Mouse (Mus musculus) liver, embryonic 11.5 days (tissue): ENCODE data around the gene Slc25a35. TPM values are rescaled to one million over a fixed set of nuclear protein-coding genes. Genes with fewer than 3 reads are reported as not detected.
A peak's percentile ranks its signal among the peaks of the same experiment; 100 is the strongest.
"Not testable (repeated sequence)": the region's sequence is repeated elsewhere in the genome, so short reads cannot be mapped to it uniquely, and the experiment has no call there.

Experiments used
- ATAC-seq: fragments of 200-750 bp; cut with Nextera tagmentation; replicated peaks from 2 replicates; pipeline ENCODE4 v1.8.0; 2017; ENCODE audit warnings: moderate number of reproducible peaks, mild to moderate bottlenecking, moderate TSS enrichment, moderate library complexity; ENCODE audit not compliant: low FRiP score
- DNase-seq: peaks from one replicate; pipeline ENCODE4 v3.0.0-alpha.2; 2017; ENCODE audit warnings: low spot score
- H3K27ac ChIP-seq: fragments of 300-500 bp; sonication (generic); 2 replicates; pipeline ENCODE4 v1.5.1; 2014; ENCODE audit warnings: mild to moderate bottlenecking, low read depth, low read length, control low read depth
- H3K27me3 ChIP-seq: fragments of 300-500 bp; sonication (generic); replicated peaks from 2 replicates; pipeline ENCODE4 v1.6.1; 2014; ENCODE audit warnings: low read length, mixed read lengths; ENCODE audit not compliant: control insufficient read depth, insufficient read depth
- H3K36me3 ChIP-seq: fragments of 300-500 bp; sonication (generic); 2 replicates; pipeline ENCODE4 v1.6.1; 2014; ENCODE audit warnings: mild to moderate bottlenecking, low read length, moderate library complexity, mixed read lengths; ENCODE audit not compliant: control insufficient read depth, insufficient read depth
- H3K4me1 ChIP-seq: fragments of 300-500 bp; sonication (generic); replicated peaks from 2 replicates; pipeline ENCODE4 v1.6.1; 2014; ENCODE audit warnings: low read length, mixed read lengths; ENCODE audit not compliant: control insufficient read depth, insufficient read depth
- H3K4me2 ChIP-seq: fragments of 300-500 bp; sonication (generic); 2 replicates; pipeline ENCODE4 v1.6.1; 2014; ENCODE audit warnings: mild to moderate bottlenecking, control low read depth, moderate library complexity
- H3K4me3 ChIP-seq: fragments of 300-500 bp; sonication (generic); 2 replicates; pipeline ENCODE4 v1.5.1; 2014; ENCODE audit warnings: low read depth, low read length, control low read depth
- H3K9ac ChIP-seq: fragments of 300-500 bp; sonication (generic); 2 replicates; pipeline ENCODE4 v1.6.1; 2014; ENCODE audit warnings: low read depth, low read length, control low read depth
- H3K9me3 ChIP-seq: fragments of 300-500 bp; sonication (generic); 2 replicates; pipeline ENCODE4 v1.6.1; 2016; ENCODE audit warnings: low read length, inconsistent platforms, mixed read lengths; ENCODE audit not compliant: control insufficient read depth
- WGBS: fragments of 180-500 bp; shearing (Covaris S2); extraction: QIAGEN DNeasy Blood & Tissue Kit; methylation state at CpG from one replicate; pipeline ENCODE4 v1.1.7; 2014; 5-methylcytosine and 5-hydroxymethylcytosine counted together
- polyA plus RNA-seq: library from polyadenylated mRNA; unstranded; fragments of >200 nt; fragmentation: Nextera tagmentation; extraction: Ambion mirVana; gene quantifications from 2 replicates; pipeline ENCODE4 v1.2.1, GENCODE M21; 2014

Slc25a35 gene
- polyA plus RNA-seq, 1 experiment from 2014 or later: 1.4 TPM

DNA sequence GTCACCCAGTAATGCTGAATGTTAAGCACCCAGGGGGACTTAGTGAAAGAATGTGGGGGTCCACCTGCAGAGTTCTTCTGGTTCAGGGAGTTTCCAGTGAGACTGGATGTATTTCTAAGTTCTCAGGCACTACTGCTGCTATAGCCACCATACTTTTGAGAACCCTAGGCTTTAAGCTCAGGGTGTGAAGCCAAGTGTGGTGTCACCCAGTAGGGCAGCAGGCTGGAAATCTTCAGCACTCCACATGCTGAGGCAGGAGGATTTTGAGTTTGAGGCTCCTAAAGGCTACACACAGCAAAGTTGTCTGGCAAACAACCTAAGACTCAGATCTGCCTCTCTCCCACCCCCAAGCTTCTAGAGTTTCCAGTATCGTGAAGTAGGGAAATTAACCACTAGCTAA lies 1.4 kb upstream of the Slc25a35 start:
- Histone ChIP-seq H3K4me3 (no peak overlapping the region), H3K36me3 (no peaks in the 10 kb centered on the region), H3K27me3 (no peaks in the 10 kb centered on the region), H3K9me3 (no peaks in the 10 kb centered on the region), H3K9ac (no peak overlapping the region), H3K4me2 (peak overlapping the region; percentile 98), H3K27ac (no peak overlapping the region), H3K4me1 (peaks cover 13% of the 10 kb centered on the region)
- DNase-seq (no peak), ATAC-seq (no peak)
- 46% methylated on average over 1 of the region's 1 CpGs for WGBS

DNA sequence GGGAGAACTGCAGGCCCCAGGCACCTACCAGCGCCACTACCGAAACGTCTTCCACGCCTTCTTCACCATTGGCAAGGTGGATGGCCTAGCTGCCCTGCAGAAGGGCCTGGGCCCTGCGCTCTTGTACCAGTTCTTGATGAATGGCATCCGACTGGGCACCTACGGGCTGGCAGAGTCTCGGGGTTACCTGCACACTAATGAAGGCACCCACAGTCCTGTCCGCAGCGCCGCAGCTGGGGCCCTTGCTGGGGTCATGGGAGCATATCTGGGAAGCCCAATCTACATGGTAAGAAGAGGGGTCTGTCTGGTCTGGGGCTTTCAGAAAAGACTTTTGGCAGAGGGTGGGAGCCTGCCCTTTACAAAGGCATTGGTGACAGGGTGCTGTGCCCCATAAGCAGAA lies 821 bp downstream of the Slc25a35 start:
- H3K9ac ChIP-seq: no peak overlapping the region
- H3K4me3 ChIP-seq: no peak overlapping the region
- no peaks in the 10 kb centered on the region for H3K9me3 ChIP-seq
- peaks cover 21% of the 10 kb centered on the region for H3K4me1 ChIP-seq
- WGBS: 87% methylated on average over 11 of the region's 11 CpGs
- no peak overlapping the region for H3K27ac ChIP-seq
- ATAC-seq (no peak), DNase-seq (no peak)
- H3K4me2 ChIP-seq: no peak overlapping the region
- no peaks in the 10 kb centered on the region for H3K27me3 ChIP-seq
- no peaks in the 10 kb centered on the region for H3K36me3 ChIP-seq

DNA sequence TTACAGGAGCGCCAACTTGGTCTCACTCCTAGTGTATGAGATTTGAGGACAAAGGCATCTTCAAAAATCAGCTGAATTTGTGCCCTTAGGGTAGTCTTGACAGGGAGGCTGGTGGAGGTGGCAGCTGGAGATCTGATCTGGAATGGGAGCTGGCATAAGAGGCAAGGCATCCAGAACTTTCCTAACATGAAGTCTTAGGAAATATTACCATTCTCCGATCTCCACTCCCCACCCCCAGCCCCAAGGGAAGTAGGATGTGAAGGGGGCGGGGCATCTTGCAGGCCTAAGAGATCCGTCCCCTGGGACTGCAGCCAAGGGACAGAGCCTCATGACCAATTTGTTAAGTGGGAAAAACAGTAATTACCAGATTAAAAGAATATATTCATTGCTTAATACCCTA lies 2.3 kb downstream of the Slc25a35 start:
- Histone ChIP-seq H3K9ac (no peak overlapping the region), H3K4me2 (no peak overlapping the region), H3K36me3 (no peaks in the 10 kb centered on the region), H3K9me3 (no peaks in the 10 kb centered on the region), H3K4me3 (no peak overlapping the region), H3K4me1 (peaks cover 24% of the 10 kb centered on the region), H3K27me3 (no peaks in the 10 kb centered on the region), H3K27ac (no peak overlapping the region)
- DNase-seq (no peak), ATAC-seq (no peak)
- WGBS: 72% methylated on average over 4 of the region's 4 CpGs

DNA sequence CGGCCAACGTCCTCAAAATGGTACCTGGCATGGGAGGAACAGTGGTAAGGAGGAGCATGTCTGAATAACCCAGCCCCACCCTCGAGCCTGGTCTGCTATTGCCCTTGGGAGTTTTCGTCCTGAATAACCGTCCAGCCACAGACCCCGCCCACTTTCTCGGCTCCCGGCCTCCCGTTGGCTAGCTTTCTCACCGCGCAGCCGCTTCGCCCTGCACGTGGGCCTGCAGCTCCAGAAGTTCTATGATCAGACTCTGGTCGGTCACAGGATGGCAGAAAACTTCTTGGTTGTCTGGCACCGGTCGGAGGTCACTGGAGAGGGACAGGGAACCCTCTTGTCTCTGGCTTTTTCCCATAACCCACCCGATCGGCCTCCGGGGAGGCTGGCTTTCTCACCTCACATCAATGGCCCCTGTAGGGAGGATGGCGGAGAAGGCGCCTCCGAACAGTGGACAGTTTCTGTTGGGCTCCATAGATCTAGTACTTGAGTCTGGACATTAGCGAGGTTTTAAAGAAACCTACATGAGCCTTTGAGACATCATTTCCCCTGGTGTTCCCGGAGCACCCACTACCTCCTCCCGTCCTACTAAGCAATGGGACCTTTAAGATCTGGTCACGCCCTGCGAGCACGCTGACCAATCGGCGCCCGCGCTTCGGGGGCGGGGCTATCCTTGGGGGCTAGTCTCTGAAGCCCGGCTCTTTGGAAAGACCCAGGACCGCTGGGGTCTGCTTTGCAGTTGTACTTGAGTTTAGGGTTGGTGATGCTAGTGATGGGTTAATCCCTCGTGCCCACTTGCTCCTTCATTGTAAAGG lies 5.5 kb downstream of the Slc25a35 start:
- H3K27me3 ChIP-seq, H3K36me3 ChIP-seq, H3K27ac ChIP-seq, H3K9me3 ChIP-seq: not testable (repeated sequence)
- H3K4me2 ChIP-seq: peak overlapping the region; percentile 84
- ATAC-seq (peak; percentile 90), DNase-seq (peak; percentile 87)
- under 1% methylated on average over 37 of the region's 38 CpGs for WGBS
- H3K4me1 ChIP-seq: peaks cover 11% of the 10 kb centered on the region
- peak overlapping the region; percentile 48 for H3K9ac ChIP-seq
- peak overlapping the region; percentile 53 for H3K4me3 ChIP-seq

DNA sequence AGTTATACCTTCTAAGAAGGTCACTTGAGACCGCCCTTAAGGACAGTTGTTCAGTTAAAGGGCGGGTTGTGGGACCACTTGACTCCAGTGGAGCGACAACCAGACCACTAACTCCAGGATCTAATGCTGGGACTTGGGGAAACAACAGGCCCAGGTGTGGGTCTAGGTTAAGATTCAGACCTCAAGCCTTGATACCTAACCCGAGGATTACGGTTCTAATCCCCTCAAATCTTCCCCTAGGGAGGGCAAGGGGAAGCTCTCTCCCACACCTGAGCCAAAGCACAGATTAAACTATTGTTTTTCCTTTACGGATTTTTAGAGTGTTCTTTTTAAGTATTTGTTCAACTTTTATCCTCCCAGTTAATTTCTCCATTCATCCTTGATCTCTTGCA lies 6.1 kb downstream of the Slc25a35 start:
- Histone ChIP-seq H3K4me3 (peak overlapping the region; percentile 53), H3K4me1 (peaks cover 11% of the 10 kb centered on the region), H3K36me3 (no peaks in the 10 kb centered on the region), H3K9me3 (no peaks in the 10 kb centered on the region), H3K27ac (no peak overlapping the region), H3K27me3 (no peaks in the 10 kb centered on the region), H3K4me2 (peak overlapping the region; percentile 84), H3K9ac (peak overlapping the region; percentile 48)
- ATAC-seq (no peak), DNase-seq (no peak)
- WGBS: 35% methylated on average over 6 of the region's 6 CpGs

DNA sequence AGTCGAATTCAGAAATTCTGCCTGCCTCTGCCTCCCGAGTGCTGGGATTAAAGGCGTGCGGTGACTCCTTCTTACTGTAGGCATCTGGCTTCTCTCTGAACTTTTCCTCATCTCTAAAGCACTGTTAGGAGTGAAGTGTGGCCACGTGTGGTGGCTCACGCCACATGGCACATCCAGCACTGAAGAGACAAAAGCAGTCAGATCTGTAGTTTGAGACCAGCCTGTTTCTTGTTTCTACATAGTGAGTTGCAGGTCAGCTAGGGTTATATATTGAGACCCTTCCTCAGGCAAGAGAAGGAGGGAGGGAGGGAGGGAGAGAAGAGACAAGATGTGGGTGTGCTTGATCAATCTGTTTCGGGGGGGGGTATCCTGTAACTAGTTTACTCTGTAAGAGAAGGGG lies 7.2 kb downstream of the Slc25a35 start, which contains the start of gene Rangrf:
Gene Rangrf, minus strand, starts transcription at position 101 of the 400 bp plus-strand sequence.
- H3K9me3 ChIP-seq: no peaks in the 10 kb centered on the region
- H3K36me3 ChIP-seq: no peaks in the 10 kb centered on the region
- DNase-seq (no peak), ATAC-seq (no peak)
- H3K27me3 ChIP-seq: no peaks in the 10 kb centered on the region
- peak within 1 kb of the TSS; percentile 53 for H3K4me3 ChIP-seq
- no peak within 1 kb of the TSS for H3K27ac ChIP-seq
- peaks cover 15% of the 10 kb centered on the region for H3K4me1 ChIP-seq
- H3K9ac ChIP-seq: peak within 1 kb of the TSS; percentile 48
- 79% methylated on average over 7 of the region's 7 CpGs for WGBS
- H3K4me2 ChIP-seq: peak within 1 kb of the TSS; percentile 84

DNA sequence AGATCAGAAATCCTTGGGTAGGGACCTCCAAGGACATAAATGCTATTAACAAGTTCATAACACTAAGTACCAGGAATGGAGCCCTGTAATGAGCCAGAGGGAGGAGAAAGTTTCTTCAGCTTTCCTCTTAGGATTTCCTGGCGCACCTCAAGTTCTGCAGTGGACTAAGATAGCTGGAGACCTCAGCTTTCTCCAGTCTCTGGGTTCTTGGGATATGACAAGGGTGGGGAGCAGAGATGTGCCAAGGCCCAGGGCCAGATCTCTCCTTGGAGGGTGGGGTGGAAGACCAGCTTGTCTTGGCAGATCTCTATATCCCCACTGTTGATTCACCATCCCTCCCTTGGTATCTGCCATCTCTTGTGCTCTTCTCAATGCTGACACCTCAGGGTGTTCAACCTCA lies 7.7 kb downstream of the Slc25a35 start:
- DNase-seq (no peak), ATAC-seq (no peak)
- peaks cover 15% of the 10 kb centered on the region for H3K4me1 ChIP-seq
- H3K9ac ChIP-seq: no peak overlapping the region
- no peaks in the 10 kb centered on the region for H3K9me3 ChIP-seq
- H3K4me2 ChIP-seq: no peak overlapping the region
- no peak overlapping the region for H3K4me3 ChIP-seq
- H3K27me3 ChIP-seq: no peaks in the 10 kb centered on the region
- 61% methylated on average over 1 of the region's 1 CpGs for WGBS
- H3K36me3 ChIP-seq: no peaks in the 10 kb centered on the region
- H3K27ac ChIP-seq: no peak overlapping the region

DNA sequence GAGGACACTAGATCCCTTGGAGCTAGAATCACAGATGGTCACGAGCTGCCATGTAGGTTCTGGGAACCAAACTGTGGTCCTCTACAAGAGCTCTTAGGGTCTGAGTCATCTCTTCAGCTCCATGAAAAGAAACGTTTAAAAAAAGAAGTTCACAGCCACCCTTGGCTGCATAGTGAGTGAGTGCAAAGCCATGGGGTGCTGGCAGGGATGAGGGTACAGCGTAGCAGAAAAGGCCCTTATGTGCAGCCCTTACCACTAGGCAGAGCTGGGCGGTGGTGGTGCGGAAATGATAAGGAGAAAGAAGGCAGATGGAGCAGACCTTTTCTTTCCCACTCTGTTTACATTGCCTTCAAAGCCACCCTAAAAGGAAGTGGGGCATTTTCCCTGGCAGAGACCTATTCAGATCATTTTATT lies 11.4 kb downstream of the Slc25a35 start:
- Histone ChIP-seq H3K9me3 (no peaks in the 10 kb centered on the region), H3K9ac (no peak overlapping the region), H3K36me3 (no peaks in the 10 kb centered on the region), H3K4me1 (peaks cover 4% of the 10 kb centered on the region; the same call in 1 of the 2 replicates), H3K27me3 (no peaks in the 10 kb centered on the region), H3K4me2 (no peak overlapping the region), H3K27ac (no peak overlapping the region), H3K4me3 (no peak overlapping the region)
- 52% methylated on average over 5 of the region's 5 CpGs for WGBS
- DNase-seq: no peak
- ATAC-seq: no peak

DNA sequence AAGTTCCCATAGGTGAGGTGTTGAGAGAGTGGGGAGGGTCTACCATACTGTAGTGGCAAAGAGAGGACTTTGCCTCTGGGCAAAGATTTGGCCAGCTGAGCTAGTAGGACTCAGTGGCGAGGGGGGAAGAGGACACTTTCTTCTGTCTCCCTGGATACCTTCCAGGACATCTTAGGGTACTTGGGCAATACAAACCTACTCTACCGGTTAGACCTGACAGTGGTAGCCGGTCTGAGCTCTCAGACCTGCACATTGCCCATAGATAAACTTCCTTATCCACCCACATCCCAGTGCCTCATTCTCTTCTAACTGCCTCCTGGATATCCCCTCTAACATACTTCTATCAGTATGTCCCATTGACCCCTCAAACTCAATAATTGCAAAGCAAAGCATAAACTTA lies 13.0 kb downstream of the Slc25a35 start:
- H3K27me3 ChIP-seq: no peaks in the 10 kb centered on the region
- no peak overlapping the region for H3K9ac ChIP-seq
- ATAC-seq: no peak
- no peak overlapping the region for H3K4me3 ChIP-seq
- no peaks in the 10 kb centered on the region for H3K9me3 ChIP-seq
- H3K27ac ChIP-seq: no peak overlapping the region
- H3K36me3 ChIP-seq: no peaks in the 10 kb centered on the region; the same call in 1 of the 2 replicates
- H3K4me1 ChIP-seq: peaks cover 4% of the 10 kb centered on the region; the same call in 1 of the 2 replicates
- 65% methylated on average over 3 of the region's 3 CpGs for WGBS
- no peak overlapping the region for H3K4me2 ChIP-seq
- DNase-seq: no peak
